Mouse (Mus musculus): Measurements from ENCODE around the gene Lrba.

GRCm38 (mm10) chr3:86799041-86799440 lies 574.6 kb downstream of the Lrba start:
- TF ChIP-seq CTCF (IDR thresholded peaks at IDR 0.05; ENCODE audit: low read depth) (no peak), EP300 (IDR thresholded peaks at IDR 0.05; ENCODE audit: low read depth) (no peak)

Measured in heart, postnatal 0 days (tissue).